Mouse (Mus musculus): Measurements from ENCODE around the gene Rfk. TPM values are rescaled to one million over a fixed set of nuclear protein-coding genes. Genes with fewer than 3 reads are reported as not detected.

Gene Rfk
- total RNA-seq, 2 experiments from 2014 or later = 17.0 to 45.3 TPM

- ATAC-seq (replicated peaks; ENCODE audit: low FRiP score, poor library complexity, severe bottlenecking) = no peak
Observed at GRCm38 (mm10) chr19:17436651-17437050, 42.8 kb downstream of the Rfk start.

- ATAC-seq (replicated peaks; ENCODE audit: low FRiP score, poor library complexity, severe bottlenecking) = no peak
Observed at GRCm38 (mm10) chr19:17439476-17440189, 45.8 kb downstream of the Rfk start.

- no peak for ATAC-seq (replicated peaks; ENCODE audit: low FRiP score, poor library complexity, severe bottlenecking)
Observed at GRCm38 (mm10) chr19:17443581-17443980, 49.7 kb downstream of the Rfk start.

Other genes starting within 250 kb of the Rfk start
- 228 and 254 TPM in 2 replicates for gene Gcnt1, start 21.2 kb upstream of the Rfk start, total RNA-seq (2015; ENCODE audit: low replicate concordance)
- gene Gcnt1, start 21.2 kb upstream of the Rfk start, total RNA-seq (2017; ENCODE audit: low replicate concordance) = 300 and 309 TPM in 2 replicates